Mouse (Mus musculus) liver, adult 2 months (tissue): ENCODE measurements at regions not wholly inside any gene's neighbourhood (a gene's known extent, or its start where the extent isn't known, plus 50 kb on each side); places are given as distances from the start of the nearest gene placed in this dataset.

Experiments used
- CTCF ChIP-seq: fragments of 200-500 bp; IDR thresholded peaks from 2 replicates; pipeline ENCODE4 v1.5.1; 2011; ENCODE audit warnings: low read depth, low read length, control low read depth
- POLR2A ChIP-seq: fragments of 200-500 bp; IDR thresholded peaks from 2 replicates; pipeline ENCODE4 v1.6.1; 2011; ENCODE audit warnings: low read length, control low read depth; ENCODE audit not compliant: insufficient read depth; ENCODE audit errors: extremely low read depth

GRCm38 (mm10) chr2:171942671-171943070 lies 100.6 kb downstream of the Cbln4 start:
- no peak for TF ChIP-seq POLR2A
- TF ChIP-seq CTCF = no peak
